Mouse (Mus musculus) forebrain, embryonic 15.5 days (tissue): ENCODE measurements at regions not wholly inside any gene's neighbourhood (a gene's known extent, or its start where the extent isn't known, plus 50 kb on each side); places are given as distances from the start of the nearest gene placed in this dataset.

Experiments
- ATAC-seq: fragments of 200-750 bp; cut with Nextera tagmentation; replicated peaks from 2 replicates; pipeline ENCODE4 v1.8.0; 2017; ENCODE audit warnings: mild to moderate bottlenecking, moderate TSS enrichment, moderate library complexity
- H3K27ac ChIP-seq: fragments of 300-500 bp; sonication (generic); replicated peaks from 2 replicates; pipeline ENCODE4 v1.5.1; 2015; ENCODE audit warnings: mild to moderate bottlenecking, inconsistent platforms
- H3K27me3 ChIP-seq: fragments of 300-500 bp; sonication (generic); 2 replicates; pipeline ENCODE4 v1.6.1; 2015; ENCODE audit warnings: inconsistent platforms
- H3K36me3 ChIP-seq: fragments of 300-500 bp; sonication (generic); 2 replicates; pipeline ENCODE4 v1.6.1; 2015; ENCODE audit warnings: mild to moderate bottlenecking, inconsistent platforms
- H3K4me1 ChIP-seq: fragments of 300-500 bp; sonication (generic); 2 replicates; pipeline ENCODE4 v1.6.1; 2015; ENCODE audit warnings: inconsistent platforms
- H3K4me2 ChIP-seq: fragments of 300-500 bp; sonication (generic); replicated peaks from 2 replicates; pipeline ENCODE4 v1.6.1; 2015; ENCODE audit warnings: mild to moderate bottlenecking, inconsistent platforms
- H3K4me3 ChIP-seq: fragments of 300-500 bp; sonication (generic); 2 replicates; pipeline ENCODE4 v1.5.1; 2015; ENCODE audit warnings: mild to moderate bottlenecking, inconsistent platforms
- H3K9ac ChIP-seq: fragments of 300-500 bp; sonication (generic); replicated peaks from 2 replicates; pipeline ENCODE4 v1.6.1; 2015; ENCODE audit warnings: mild to moderate bottlenecking, inconsistent platforms
- H3K9me3 ChIP-seq: fragments of 300-500 bp; sonication (generic); 2 replicates; pipeline ENCODE4 v1.6.1; 2016; ENCODE audit warnings: inconsistent platforms
- WGBS: fragments of 180-500 bp; shearing (Covaris S2); methylation state at CpG from one replicate; pipeline ENCODE4 v1.1.7; 2015; ENCODE audit warnings: mixed read lengths; 5-methylcytosine and 5-hydroxymethylcytosine counted together

- H3K4me2 ChIP-seq, result no peak overlapping the region
- no peak overlapping the region for H3K9ac ChIP-seq
- ATAC-seq, result no peak
- no peak overlapping the region for H3K4me3 ChIP-seq
- H3K4me1 ChIP-seq, result no peaks in the 10 kb centered on the region; the same call in 1 of the 2 replicates
- 45% methylated on average over 5 of the region's 5 CpGs for WGBS
- H3K36me3 ChIP-seq, result no peaks in the 10 kb centered on the region
- H3K27ac ChIP-seq, result no peak overlapping the region
- H3K9me3 ChIP-seq, result no peaks in the 10 kb centered on the region
- H3K27me3 ChIP-seq, result no peaks in the 10 kb centered on the region
These were observed 450.7 kb downstream of the Fgf9 start for GRCm38 (mm10) chr14:58520976-58521549.

DNA sequence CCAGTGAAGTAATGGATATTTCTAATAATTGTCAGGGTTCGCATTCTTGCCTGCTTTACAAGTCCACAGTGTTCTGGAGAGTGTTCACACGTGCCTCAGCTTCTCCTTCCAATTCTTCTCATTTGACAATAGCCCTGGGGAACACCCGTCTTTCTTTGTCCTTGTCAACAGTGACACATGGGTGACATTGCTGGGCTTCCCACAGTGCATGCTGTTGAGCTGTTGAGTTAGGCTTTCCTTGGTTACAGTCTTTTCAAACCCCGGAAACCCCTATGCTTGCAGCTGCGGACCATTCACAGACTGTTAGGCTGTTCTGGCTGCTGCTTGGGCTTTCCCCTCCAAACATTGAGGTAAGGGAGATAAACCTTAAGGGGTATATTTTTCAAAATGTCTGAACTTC, 450.0 kb downstream of the Fgf9 start:
- WGBS, result 65% methylated on average over 5 of the region's 5 CpGs
- Histone ChIP-seq H3K9ac (no peak overlapping the region), H3K36me3 (no peaks in the 10 kb centered on the region), H3K27ac (no peak overlapping the region), H3K4me2 (no peak overlapping the region), H3K4me1 (no peaks in the 10 kb centered on the region; the same call in 1 of the 2 replicates), H3K9me3 (no peaks in the 10 kb centered on the region), H3K27me3 (no peaks in the 10 kb centered on the region), H3K4me3 (no peak overlapping the region)
- ATAC-seq, result no peak

DNA sequence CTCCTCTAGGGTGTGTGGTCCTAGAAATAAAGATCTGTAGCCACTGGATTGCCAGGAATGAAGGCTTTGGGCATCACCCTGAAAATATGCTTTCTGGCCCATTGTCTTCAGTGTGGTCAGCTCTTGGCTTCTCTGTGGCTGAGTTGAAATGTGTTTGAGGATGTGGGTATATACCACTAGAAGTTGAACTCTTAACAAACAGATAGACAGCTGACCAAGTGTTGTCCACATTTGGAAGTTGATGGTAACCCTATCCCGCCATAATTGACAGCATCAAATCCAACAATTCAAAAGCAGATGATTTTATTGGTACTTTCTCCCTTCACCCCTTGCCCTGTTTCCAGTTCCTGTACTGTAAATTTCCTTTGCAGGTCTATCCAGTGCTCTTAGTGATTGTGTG, 448.7 kb downstream of the Fgf9 start:
- Histone ChIP-seq H3K9me3 (no peaks in the 10 kb centered on the region), H3K27me3 (no peaks in the 10 kb centered on the region), H3K9ac (no peak overlapping the region), H3K4me3 (no peak overlapping the region), H3K27ac (no peak overlapping the region), H3K4me2 (no peak overlapping the region), H3K36me3 (no peaks in the 10 kb centered on the region), H3K4me1 (no peaks in the 10 kb centered on the region; the same call in 1 of the 2 replicates)
- WGBS, result 100% methylated on average over 1 of the region's 1 CpGs
- no peak for ATAC-seq

GRCm38 (mm10) chr14:58516543-58516942, 446.2 kb downstream of the Fgf9 start:
- no peak overlapping the region for H3K27ac ChIP-seq
- no peaks in the 10 kb centered on the region for H3K36me3 ChIP-seq
- no peak overlapping the region for H3K4me3 ChIP-seq
- ATAC-seq, result no peak
- no peaks in the 10 kb centered on the region for H3K9me3 ChIP-seq
- no peaks in the 10 kb centered on the region for H3K27me3 ChIP-seq
- 75% methylated on average over 4 of the region's 4 CpGs for WGBS
- H3K4me1 ChIP-seq, result no peaks in the 10 kb centered on the region; the same call in 1 of the 2 replicates
- no peak overlapping the region for H3K9ac ChIP-seq
- no peak overlapping the region for H3K4me2 ChIP-seq

DNA sequence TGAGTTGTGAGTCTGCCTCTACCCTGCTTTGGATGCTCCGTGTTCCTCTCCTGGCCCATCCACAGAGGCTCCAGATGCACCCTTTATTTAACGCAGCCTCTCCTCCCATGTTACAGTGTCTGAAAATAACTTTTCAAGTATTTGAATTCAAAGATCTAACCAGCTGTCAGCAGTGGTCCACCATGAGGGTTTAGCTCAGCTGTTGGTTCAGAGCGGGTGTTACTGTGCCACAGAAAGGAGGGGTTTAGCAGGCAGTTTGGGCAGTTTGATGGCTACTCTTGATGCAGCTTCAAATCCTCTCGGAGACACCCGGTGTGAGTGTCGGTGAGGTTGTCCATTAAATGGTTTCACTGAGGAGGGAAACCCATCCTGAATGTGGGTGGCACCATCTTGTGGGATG, 441.8 kb downstream of the Fgf9 start:
- H3K4me3 ChIP-seq, result no peak overlapping the region
- WGBS, result 90% methylated on average over 6 of the region's 6 CpGs
- no peak overlapping the region for H3K4me2 ChIP-seq
- H3K27ac ChIP-seq, result no peak overlapping the region
- no peak overlapping the region for H3K9ac ChIP-seq
- no peaks in the 10 kb centered on the region for H3K36me3 ChIP-seq
- ATAC-seq, result no peak
- no peaks in the 10 kb centered on the region for H3K4me1 ChIP-seq
- H3K27me3 ChIP-seq, result no peaks in the 10 kb centered on the region
- no peaks in the 10 kb centered on the region for H3K9me3 ChIP-seq

- no peak overlapping the region for H3K27ac ChIP-seq
- no peaks in the 10 kb centered on the region for H3K36me3 ChIP-seq
- no peaks in the 10 kb centered on the region for H3K9me3 ChIP-seq
- H3K4me3 ChIP-seq, result no peak overlapping the region
- no peaks in the 10 kb centered on the region for H3K27me3 ChIP-seq
- H3K9ac ChIP-seq, result no peak overlapping the region
- H3K4me2 ChIP-seq, result no peak overlapping the region
- no peaks in the 10 kb centered on the region for H3K4me1 ChIP-seq
- no peak for ATAC-seq
- 63% methylated on average over 4 of the region's 4 CpGs for WGBS
These were observed 441.2 kb downstream of the Fgf9 start for GRCm38 (mm10) chr14:58511571-58511985.

DNA sequence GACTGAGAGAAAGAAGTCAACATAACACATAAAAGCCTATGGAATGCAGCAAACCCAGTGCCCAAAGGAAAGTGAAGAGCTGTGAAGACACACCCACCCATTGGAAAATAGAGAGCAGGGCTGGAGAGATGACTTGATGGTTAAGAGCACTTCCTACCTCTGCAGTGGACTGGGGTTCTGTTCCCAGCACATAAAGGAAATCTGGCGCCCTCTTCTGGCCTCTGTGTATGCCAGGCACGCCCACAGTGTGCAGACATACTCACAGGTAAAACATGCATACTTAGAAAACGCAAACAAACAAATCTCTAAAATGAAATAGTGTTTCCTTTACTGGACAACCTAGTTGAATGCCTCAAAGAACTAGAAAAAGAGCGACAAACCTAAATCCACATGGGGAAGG, 440.4 kb downstream of the Fgf9 start:
- no peaks in the 10 kb centered on the region for H3K4me1 ChIP-seq
- ATAC-seq, result no peak
- 77% methylated on average over 4 of the region's 4 CpGs for WGBS
- H3K9me3 ChIP-seq, result no peaks in the 10 kb centered on the region
- H3K4me2 ChIP-seq, result no peak overlapping the region
- no peak overlapping the region for H3K9ac ChIP-seq
- no peak overlapping the region for H3K4me3 ChIP-seq
- H3K27me3 ChIP-seq, result no peaks in the 10 kb centered on the region
- no peaks in the 10 kb centered on the region for H3K36me3 ChIP-seq
- H3K27ac ChIP-seq, result no peak overlapping the region

- H3K27ac ChIP-seq, result no peak overlapping the region
- ATAC-seq, result no peak
- no peaks in the 10 kb centered on the region for H3K27me3 ChIP-seq
- no peak overlapping the region for H3K4me2 ChIP-seq
- no peaks in the 10 kb centered on the region for H3K36me3 ChIP-seq
- no peaks in the 10 kb centered on the region for H3K9me3 ChIP-seq
- 58% methylated on average over 4 of the region's 4 CpGs for WGBS
- H3K4me1 ChIP-seq, result no peaks in the 10 kb centered on the region
- H3K4me3 ChIP-seq, result no peak overlapping the region
- H3K9ac ChIP-seq, result no peak overlapping the region
These were observed 438.8 kb downstream of the Fgf9 start for GRCm38 (mm10) chr14:58509106-58509505.

GRCm38 (mm10) chr14:58506490-58506889, 436.1 kb downstream of the Fgf9 start:
- H3K4me1 ChIP-seq, result no peaks in the 10 kb centered on the region
- no peak overlapping the region for H3K4me3 ChIP-seq
- H3K9me3 ChIP-seq, result no peaks in the 10 kb centered on the region
- H3K36me3 ChIP-seq, result no peaks in the 10 kb centered on the region
- no peak overlapping the region for H3K4me2 ChIP-seq
- no peak for ATAC-seq
- H3K27me3 ChIP-seq, result no peaks in the 10 kb centered on the region
- no peak overlapping the region for H3K9ac ChIP-seq
- H3K27ac ChIP-seq, result no peak overlapping the region
- WGBS, result 79% methylated on average over 3 of the region's 3 CpGs

GRCm38 (mm10) chr14:58505841-58506240, 435.5 kb downstream of the Fgf9 start:
- H3K27ac ChIP-seq, result no peak overlapping the region
- H3K9me3 ChIP-seq, result no peaks in the 10 kb centered on the region
- no peaks in the 10 kb centered on the region for H3K27me3 ChIP-seq
- no peaks in the 10 kb centered on the region for H3K36me3 ChIP-seq
- no peak overlapping the region for H3K9ac ChIP-seq
- no peak for ATAC-seq
- no peak overlapping the region for H3K4me3 ChIP-seq
- H3K4me1 ChIP-seq, result no peaks in the 10 kb centered on the region
- no peak overlapping the region for H3K4me2 ChIP-seq

DNA sequence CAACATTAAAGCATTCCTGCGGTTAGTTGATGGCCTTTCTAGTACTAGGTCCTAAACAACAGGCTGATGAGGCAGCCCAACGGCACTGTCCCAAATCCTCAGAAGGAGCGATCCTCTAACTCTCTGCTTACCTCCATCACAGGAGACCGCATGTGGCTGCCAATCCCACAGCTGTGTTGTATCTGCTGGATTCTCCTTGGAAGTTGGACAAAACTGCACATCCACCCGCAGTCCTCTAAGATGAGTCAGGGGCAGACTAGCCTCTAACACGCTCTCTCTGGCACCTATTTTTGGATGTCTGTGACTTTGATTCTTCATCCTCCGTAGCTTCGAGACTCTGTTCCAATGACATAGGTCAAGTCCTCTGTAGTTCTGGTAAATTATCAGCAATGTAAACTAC, 432.5 kb downstream of the Fgf9 start:
- H3K9me3 ChIP-seq, result no peaks in the 10 kb centered on the region
- no peaks in the 10 kb centered on the region for H3K36me3 ChIP-seq
- no peak overlapping the region for H3K4me2 ChIP-seq
- H3K27me3 ChIP-seq, result no peaks in the 10 kb centered on the region
- WGBS, result 94% methylated on average over 8 of the region's 8 CpGs
- no peak for ATAC-seq
- H3K27ac ChIP-seq, result no peak overlapping the region
- no peak overlapping the region for H3K9ac ChIP-seq
- H3K4me1 ChIP-seq, result peaks cover 8% of the 10 kb centered on the region
- no peak overlapping the region for H3K4me3 ChIP-seq

DNA sequence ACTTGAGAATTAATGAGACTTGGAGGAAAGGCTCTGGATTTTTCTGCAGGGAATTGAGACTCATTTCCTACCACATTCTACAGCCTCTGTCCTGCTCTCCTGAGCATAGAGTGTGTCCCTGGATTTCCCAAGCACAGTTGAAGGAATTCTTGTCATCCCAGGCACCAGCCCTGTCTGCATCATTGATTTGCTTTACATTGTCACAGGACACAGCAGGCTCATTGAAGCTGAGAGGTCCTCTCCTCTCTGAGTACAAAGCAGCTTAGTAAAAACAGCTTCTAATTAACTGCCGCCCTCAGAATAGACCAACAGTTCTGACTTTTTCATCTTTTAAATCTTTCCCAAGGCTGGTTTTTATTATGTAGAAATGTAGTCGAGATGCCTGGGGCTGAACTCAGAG, 429.7 kb downstream of the Fgf9 start:
- 1% methylated on average over 2 of the region's 2 CpGs for WGBS

DNA sequence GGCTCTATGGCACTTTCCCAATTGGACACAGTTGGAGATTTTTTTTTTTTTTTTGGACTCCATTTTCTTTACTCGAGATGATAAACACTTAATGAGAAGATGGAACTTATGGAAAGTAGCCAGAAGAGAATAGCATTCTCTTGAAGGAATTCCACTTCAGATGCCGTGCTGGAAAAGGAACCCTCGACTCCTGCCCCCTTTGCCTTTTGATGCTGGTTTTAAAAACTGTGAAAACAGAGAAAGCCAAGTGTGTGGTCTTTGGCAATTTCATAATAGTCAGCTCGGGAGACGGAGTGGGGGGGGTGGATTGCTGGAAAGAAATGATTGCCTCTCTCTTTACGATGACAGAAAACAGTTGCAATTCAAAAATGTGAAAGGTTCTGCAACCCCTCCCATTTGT, 429.2 kb downstream of the Fgf9 start:
- no peak overlapping the region for H3K4me3 ChIP-seq
- H3K4me2 ChIP-seq, result no peak overlapping the region
- H3K9ac ChIP-seq, result no peak overlapping the region
- H3K36me3 ChIP-seq, result no peaks in the 10 kb centered on the region
- WGBS, result 5% methylated on average over 6 of the region's 6 CpGs
- ATAC-seq, result no peak
- H3K27ac ChIP-seq, result no peak overlapping the region
- H3K9me3 ChIP-seq, result no peaks in the 10 kb centered on the region
- H3K27me3 ChIP-seq, result no peaks in the 10 kb centered on the region
- peaks cover 8% of the 10 kb centered on the region for H3K4me1 ChIP-seq

More for the DNA sequence above, 429.7 kb downstream of the Fgf9 start:
- H3K9ac ChIP-seq, result no peak overlapping the region
- H3K4me3 ChIP-seq, result no peak overlapping the region
- H3K36me3 ChIP-seq, result no peaks in the 10 kb centered on the region
- no peak overlapping the region for H3K4me2 ChIP-seq
- no peak overlapping the region for H3K27ac ChIP-seq
- ATAC-seq, result no peak
- no peaks in the 10 kb centered on the region for H3K27me3 ChIP-seq
- H3K4me1 ChIP-seq, result peaks cover 8% of the 10 kb centered on the region
- no peaks in the 10 kb centered on the region for H3K9me3 ChIP-seq
